Mouse (Mus musculus) left cerebral cortex, postnatal 10 days (tissue): ENCODE measurements around the gene Disp3. TPM values are rescaled to one million over a fixed set of nuclear protein-coding genes. Genes with fewer than 3 reads are reported as not detected.

ENCODE experiments used
- DNase-seq, 2 experiments: peaks; one replicate each; pipeline ENCODE4 v3.0.0; 2021 to 2022; ENCODE audit warnings: low spot score in 2 of 2, mixed read lengths in 1 of 2; ENCODE audit errors: extremely low spot score in 1 of 2
- intact Hi-C: fragments of 180-260 bp; cut with DNase I; formaldehyde crosslinking; loops from one replicate; pipeline ENCODE4 v1.15.1; 2025
- total RNA-seq, 2 experiments: library from RNA; stranded (reverse); gene quantifications; 2 replicates each; pipeline ENCODE4 v1.2.3; 2021

Disp3 gene
- total RNA-seq, 2 experiments from 2014 or later = 19.2 to 20.4 TPM

DNA sequence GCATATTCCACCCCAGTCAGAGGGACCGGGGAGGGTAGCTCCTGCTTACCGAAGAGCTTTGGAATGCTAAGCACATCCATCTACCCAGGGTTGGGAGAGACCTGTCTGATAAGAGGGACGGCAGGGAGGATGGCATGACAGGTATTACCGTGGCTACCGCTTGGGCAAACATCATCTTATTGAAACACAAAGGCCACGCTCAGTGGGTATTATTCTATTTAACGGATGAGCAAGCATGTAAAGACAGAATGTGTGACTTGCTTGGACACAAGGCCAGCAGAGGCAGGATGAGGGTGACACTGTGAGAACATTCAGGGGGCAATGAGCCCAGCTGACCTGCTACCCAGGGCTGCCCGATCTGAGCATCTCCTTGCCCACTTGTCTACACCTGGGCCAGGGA is 51.1 kb downstream of the Disp3 start:
- DNase-seq = no peak
- intact Hi-C loops = no loop called here

DNA sequence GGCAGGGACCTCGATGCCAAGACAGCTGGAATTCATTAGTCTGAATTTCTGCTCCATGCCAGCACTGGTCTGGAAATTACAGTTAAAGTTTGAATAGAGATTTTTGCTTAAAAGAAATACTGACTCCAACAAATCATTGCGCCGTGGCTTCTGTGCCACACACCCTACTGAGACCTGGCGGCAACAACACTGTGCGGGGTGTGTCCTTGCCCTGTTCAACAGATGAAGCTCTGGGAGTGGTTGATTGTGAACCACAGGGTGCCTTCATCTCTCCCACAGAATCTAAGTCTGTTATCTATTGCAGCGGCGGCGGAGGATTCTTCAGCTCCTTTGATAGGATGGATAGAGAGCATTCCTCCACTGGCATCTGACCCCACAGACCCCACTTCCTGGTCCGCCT is 54.7 kb downstream of the Disp3 start:
- DNase-seq = no peak
- intact Hi-C loops = no loop called here

DNA sequence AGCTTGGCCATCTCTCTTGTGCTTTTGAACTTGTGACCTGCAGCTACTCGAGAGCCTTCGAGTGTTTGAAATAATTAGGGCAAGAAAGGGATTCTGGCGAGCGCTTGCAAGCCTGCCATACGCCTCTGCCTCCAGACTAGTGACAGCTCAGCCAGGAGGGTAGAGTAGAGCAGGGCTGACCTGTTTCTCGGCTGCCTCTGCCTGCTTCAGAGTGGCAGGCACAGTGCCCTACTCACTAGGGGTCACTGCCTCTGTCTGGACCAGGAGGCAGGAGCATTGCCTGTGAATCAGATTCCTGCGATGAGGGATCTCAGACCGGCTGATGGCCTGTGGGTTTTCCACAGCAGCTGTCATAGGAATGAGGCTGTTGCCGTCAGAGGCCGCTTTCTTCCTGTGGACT is 55.1 kb downstream of the Disp3 start:
- DNase-seq = no peak
- intact Hi-C loops = no loop called here

DNA sequence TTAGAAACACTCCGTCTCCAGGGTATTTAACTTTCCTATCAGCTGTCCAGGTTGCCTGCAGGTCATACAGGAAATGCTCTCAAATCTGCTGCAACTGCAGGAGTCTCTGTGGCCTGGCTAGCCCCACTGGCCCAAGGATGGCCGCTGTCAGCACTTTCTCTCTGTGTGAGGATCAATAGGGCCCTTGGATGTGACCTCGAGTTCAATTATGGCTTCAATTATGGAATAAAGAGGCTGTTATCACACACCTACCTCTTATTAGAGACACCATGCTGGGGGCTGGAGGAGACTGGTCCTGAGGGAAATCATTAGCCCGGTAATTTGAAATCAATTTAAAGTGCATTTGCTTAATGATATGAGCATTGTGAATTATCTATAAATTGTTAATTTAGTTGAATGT is 55.6 kb downstream of the Disp3 start:
- intact Hi-C loops = no loop called here
- no peak for DNase-seq

DNA sequence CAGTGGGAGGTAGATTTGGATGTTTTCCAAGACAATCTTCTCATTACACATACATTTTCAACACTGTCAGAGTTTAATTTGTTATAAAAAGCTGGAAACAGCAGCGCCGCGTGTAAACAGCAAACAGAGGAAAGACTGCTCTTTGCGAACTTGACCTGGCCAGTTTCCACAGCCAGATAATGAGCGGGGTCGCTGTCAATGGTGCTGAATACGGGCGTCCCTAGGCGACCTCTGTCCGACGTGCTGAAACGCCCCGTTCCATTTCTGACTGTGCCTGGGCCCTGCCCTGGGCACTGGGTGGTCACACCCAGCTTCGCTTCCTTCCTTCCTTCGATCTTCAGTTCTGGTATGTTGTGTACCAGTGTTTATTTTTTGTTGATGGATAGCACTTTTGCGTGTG is 58.1 kb downstream of the Disp3 start:
- DNase-seq = peak in 1 of 2 experiments; percentile 62
- intact Hi-C loops = no loop called here

DNA sequence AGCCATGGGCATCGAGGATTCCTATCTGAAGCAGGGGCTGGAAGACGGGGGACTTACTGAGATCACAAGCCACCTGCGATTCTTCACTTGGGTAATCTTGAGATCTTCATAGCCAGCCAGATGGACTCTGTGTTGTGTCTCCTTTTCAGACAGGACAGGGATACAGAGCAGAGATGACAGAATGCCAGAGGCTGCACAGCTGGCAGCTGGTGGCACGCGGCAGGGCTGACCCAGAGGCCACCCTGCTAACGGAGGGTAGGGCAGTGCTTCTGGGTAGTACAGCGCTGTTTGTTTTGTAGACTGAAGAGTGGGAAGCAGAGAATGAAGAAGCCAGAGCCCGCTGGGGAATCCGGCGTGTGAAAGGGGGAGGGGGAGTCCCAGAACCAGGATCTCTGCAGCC is 64.8 kb downstream of the Disp3 start:
- intact Hi-C loops = no loop called here
- DNase-seq = no peak

DNA sequence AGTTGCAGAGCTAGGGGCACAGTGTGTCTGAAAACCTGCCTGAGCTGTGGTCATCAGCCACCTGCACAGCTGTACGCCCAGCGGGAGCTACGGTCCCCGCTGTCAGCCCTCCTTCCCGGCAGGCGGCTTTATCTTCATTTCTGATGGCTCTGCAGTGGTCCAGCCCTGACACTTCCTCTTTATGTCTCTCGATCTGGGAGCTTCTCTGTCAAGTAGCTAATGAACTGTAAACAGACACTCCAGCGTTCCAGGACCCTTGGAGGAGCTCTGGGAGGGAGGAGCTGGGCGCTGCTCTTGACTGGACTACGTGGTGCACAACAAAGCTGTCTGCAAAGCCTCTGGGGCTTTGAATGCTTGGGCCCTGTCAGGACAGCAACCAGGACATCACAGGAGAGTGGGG is 67.1 kb downstream of the Disp3 start:
- intact Hi-C loops = no loop called here
- no peak for DNase-seq

DNA sequence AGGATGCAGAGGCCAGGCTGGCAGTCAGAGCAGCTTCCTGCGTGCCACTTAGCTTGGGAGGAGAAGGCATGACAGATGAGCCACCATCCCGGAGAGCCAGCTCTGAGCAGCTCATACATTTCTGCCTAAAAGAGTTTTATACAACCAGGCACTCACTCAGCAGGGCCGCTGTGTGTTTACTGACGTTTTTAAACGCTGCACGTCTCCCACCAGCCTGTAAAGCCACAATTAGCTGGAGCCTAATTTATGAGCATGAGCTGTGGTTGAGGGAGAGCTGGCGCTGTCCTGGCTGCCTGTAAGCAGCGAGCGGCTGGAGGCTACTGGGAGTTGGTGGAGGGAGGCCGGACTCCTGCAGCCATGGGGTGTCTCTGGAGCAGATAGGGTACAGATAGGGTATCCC is 69.5 kb downstream of the Disp3 start:
- intact Hi-C loops = no loop called here
- no peak for DNase-seq

DNA sequence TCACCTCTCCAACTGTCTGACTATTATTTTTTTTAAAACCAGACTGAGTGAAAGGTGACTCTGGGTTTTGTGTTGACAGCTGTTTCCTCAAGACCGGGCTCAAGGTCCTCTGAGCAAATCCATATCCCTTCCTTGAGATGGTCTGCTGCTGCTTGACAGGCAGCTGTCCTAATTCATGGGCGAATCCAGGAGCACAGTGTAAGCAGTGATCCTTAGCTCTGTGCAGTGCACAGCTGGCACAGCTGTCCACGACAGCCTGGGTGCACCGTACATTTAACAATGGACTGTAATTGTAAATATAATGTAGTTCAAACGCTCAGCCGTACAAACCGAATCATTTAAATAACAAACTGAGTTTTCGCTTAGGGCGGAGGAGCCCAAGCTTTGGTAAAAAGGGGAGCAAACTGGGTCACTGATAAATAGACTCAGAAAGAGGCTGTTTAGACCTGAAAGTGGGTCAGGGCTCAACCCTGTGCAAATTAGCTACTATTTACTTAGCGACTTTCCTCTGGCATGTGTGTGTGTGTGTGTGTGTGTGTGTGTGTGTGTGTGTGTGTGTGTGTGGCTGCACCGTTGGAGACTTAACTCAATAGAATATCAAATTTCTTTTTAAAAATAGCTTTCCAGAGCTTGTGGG is 72.4 kb downstream of the Disp3 start:
- intact Hi-C loops = no loop called here
- no peak for DNase-seq

DNA sequence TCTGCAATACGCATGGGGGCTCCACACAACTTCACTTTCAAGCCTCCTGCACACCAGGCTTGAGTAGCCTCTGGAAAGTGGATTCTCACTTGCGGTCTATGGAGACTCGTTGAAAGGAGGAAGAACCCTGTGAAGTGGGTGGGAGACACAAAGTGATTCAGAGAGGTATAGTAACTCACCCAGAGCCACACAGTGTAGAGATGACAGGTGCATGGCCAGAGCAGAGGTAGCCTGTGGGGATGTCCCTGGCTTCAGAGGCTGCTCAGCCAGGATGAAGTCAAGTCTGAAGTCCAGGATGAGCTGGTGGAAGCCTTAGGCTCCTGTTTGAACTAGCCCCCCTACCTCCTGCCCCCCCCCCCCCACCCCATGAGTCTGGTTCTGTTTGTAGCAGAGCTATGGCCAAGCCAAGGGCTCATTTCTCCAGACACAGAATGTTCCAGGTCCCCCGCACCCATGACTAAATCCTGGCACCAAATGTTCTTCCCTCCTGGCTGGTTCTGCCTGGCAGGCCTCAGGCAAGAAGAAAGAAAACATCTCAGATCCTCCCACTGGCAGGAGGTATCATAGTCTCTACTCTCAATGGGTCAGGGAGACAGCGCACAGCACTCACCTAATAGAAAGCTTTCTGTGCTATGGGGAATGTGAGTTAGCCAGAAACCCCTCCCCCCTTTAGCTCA is 73.2 kb downstream of the Disp3 start:
- intact Hi-C loops = no loop called here
- DNase-seq = peak; percentile 44 to 53

DNA sequence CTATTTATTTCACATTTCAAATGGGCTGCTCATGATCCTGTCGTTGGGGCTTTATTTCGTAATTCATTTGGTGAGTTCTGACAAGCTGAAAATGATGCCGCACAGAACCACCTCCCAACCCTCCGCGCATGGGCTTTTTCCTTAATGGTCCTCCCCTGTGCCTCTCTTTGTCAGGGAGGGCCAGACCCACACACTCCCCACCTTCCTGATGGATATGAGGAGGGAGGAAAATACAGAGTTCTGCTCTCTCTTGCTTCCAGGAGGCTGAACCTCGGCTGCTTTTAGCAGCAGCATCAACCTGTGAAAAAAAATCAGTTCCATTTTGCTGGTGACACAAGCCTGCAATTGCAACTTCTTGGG is 82.9 kb downstream of the Disp3 start:
- intact Hi-C loops = no loop called here
- no peak for DNase-seq

DNA sequence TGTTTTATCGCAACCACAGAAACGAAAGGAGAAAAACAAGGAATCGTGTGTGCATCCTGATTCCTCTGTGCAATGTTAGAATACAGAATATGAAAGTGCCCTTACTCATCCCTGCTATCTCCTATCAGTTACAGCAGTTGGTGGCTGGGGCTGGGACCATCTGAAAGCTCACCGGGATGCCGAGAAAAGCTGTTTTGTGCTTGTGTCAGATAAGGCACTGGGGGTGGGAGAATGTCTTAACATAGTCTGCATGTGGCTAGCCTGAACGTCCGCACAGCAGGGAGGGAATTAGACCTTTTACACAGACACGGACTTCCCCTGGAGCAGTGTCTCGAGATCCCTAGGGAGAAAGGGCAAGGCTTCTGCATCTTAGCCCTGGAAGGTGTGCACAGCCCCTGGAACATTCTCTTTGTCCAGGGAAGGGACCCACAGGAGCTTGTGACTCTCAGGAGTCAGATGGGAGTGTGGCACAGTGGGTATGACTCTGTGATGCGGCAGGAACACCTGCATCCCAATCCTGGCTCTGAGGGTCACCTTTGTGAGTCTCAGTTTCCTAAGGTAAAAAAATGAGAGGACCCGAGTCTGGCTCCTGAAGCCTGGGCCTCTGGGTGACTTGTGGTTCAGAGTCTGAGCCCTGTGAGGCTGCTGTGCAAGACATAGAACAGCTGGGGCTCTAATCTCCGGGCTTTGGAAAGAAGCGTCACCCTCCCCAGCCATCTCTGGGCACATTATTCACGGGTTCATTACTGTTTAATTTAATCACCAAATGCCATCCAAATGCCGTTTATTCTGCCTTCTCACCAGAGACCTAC is 83.5 kb downstream of the Disp3 start:
- intact Hi-C loops = no loop called here
- no peak for DNase-seq

DNA sequence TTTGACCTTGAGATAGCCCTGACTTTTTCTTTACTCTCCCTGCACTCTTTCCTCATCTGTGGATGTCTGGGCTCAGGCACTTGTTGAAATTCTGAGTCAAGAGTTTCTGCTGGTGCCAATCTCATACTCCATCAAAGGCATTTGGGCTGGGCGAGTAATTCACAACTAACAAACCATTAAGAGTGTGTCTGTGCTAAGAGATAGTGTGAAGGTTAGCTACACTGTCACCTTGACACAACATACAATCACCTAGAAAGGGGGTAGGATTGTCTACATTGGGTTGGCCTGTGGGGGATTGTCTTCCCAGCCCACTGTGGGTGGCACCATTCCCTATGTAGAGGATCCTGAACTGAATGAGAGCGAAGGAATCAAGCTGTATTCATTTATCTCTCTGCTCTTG is 84.2 kb downstream of the Disp3 start:
- intact Hi-C loops = no loop called here
- no peak for DNase-seq

DNA sequence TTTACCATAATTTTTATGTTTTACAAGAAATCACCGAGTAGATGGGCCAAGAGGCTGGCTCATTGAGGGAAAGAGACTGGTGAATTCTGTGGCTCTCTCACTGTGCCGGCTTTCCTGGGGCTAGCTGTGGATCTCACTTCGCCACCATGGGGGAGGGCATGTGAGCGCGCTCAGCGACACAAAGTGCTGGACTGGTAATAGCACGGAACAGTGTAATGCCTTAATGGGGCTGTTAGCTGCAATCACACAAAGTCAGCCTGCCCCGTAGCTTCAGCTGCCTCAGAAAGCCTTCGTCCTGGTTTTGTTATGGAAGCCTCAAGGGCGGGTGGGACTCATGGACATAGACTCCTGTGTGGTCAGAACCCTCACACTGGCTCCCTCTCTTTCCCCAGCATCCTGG is 89.0 kb downstream of the Disp3 start:
- intact Hi-C loops = no loop called here
- DNase-seq = no peak

DNA sequence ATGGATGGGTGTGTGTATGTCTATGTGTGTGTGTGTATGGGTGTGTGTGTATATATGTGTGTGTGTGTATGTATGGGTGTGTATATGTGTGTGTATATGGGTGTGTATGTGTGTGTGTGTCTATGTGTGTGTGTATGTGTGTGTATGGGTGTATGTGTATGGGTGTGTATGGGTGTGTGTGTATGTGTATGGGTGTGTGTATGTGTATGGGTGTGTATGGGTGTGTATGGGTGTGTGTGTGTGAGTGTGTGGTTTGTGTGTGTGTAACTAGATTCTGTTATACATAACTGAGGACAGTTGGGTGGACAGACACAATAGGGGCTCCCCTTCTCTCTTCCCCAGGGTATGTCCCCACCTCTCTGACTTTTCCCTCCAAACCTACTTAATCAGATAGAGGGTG is 93.4 kb downstream of the Disp3 start:
- DNase-seq = no peak
- intact Hi-C loops = no loop called here

DNA sequence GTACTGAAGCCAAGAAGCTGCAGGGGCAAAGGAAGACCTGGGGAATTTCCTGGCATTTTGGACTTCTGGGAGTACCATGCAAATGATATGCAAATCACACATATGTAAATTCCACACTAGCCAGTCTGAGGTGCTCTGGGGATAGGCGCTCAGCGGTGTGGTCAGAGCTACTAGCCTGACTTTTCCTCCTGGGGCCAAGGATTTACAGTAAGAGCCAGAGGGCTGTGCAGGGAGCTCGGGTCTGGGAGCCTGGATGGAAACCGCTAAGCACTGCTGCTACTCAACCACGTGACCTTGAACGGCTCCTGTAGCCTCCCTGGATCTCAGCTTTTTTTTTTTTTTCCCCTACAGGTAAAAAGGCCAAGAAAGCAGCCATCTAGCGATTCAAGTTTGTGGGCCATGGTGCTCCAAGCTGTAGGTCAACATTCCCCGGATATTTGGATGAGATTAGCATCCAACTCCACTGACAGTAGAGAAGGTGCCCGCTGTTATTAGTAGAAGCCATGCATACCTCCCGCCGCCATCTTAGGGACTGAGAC is 95.0 kb downstream of the Disp3 start:
- DNase-seq = no peak

More for the DNA sequence above, 95.0 kb downstream of the Disp3 start:
- intact Hi-C loops = no loop called here
